Mouse (Mus musculus): ENCODE measurements around the gene BC016579. TPM values are rescaled to one million over a fixed set of nuclear protein-coding genes. Genes with fewer than 3 reads are reported as not detected.

The BC016579 gene
- polyA plus RNA-seq, 1 experiment, result 0.05 TPM

GRCm38 (mm10) chr16:45651497-45651896 is 2.4 kb downstream of the BC016579 start:
- WGBS, result 74% methylated on average over 2 of the region's 2 CpGs
- peaks cover 2% of the 10 kb centered on the region; the same call in 1 of the 2 replicates for H3K27me3 ChIP-seq (ENCODE audit: control insufficient read depth, insufficient read depth, low read length)
- H3K4me1 ChIP-seq (ENCODE audit: control insufficient read depth, insufficient read depth, insufficient read length), result peaks cover 7% of the 10 kb centered on the region; the same call in 1 of the 2 replicates
- no peak for DNase-seq (ENCODE audit: low read depth in 1 of 2, low spot score in 2 of 2)
- H3K27ac ChIP-seq (ENCODE audit: insufficient read depth, low read length), result no peak overlapping the region
- no peaks in the 10 kb centered on the region for H3K36me3 ChIP-seq (ENCODE audit: control insufficient read depth, insufficient read depth, low read length)
- H3K4me3 ChIP-seq (ENCODE audit: extremely low read depth, insufficient read depth, insufficient read length), result no peak overlapping the region
- TF ChIP-seq CTCF (IDR thresholded peaks at IDR 0.05; ENCODE audit: extremely low read depth, insufficient read depth, insufficient read length, insufficient replicate concordance) (no peak), POLR2A (IDR thresholded peaks at IDR 0.05; ENCODE audit: low read depth, low read length) (no peak)

- Histone ChIP-seq H3K4me1 (ENCODE audit: control insufficient read depth, insufficient read depth, insufficient read length) (no peaks in the 10 kb centered on the region), H3K27me3 (ENCODE audit: control insufficient read depth, insufficient read depth, low read length) (no peaks in the 10 kb centered on the region), H3K4me3 (ENCODE audit: extremely low read depth, insufficient read depth, insufficient read length) (no peak overlapping the region), H3K27ac (ENCODE audit: insufficient read depth, low read length) (no peak overlapping the region), H3K36me3 (ENCODE audit: control insufficient read depth, insufficient read depth, low read length) (no peaks in the 10 kb centered on the region)
- WGBS, result 55% methylated on average over 6 of the region's 6 CpGs
- TF ChIP-seq POLR2A (IDR thresholded peaks at IDR 0.05; ENCODE audit: low read depth, low read length) (no peak), CTCF (IDR thresholded peaks at IDR 0.05; ENCODE audit: extremely low read depth, insufficient read depth, insufficient read length, insufficient replicate concordance) (no peak)
- DNase-seq (ENCODE audit: low read depth in 1 of 2, low spot score in 2 of 2), result no peak
Measured at GRCm38 (mm10) chr16:45644380-45644779, 9.5 kb downstream of the BC016579 start.

- no peak for DNase-seq (ENCODE audit: low read depth in 1 of 2, low spot score in 2 of 2)
- TF ChIP-seq POLR2A (IDR thresholded peaks at IDR 0.05; ENCODE audit: low read depth, low read length) (no peak), CTCF (IDR thresholded peaks at IDR 0.05; ENCODE audit: extremely low read depth, insufficient read depth, insufficient read length, insufficient replicate concordance) (no peak)
- H3K36me3 ChIP-seq (ENCODE audit: control insufficient read depth, insufficient read depth, low read length), result no peaks in the 10 kb centered on the region
- no peaks in the 10 kb centered on the region for H3K27me3 ChIP-seq (ENCODE audit: control insufficient read depth, insufficient read depth, low read length)
- WGBS, result 93% methylated on average over 3 of the region's 3 CpGs
- no peak overlapping the region for H3K27ac ChIP-seq (ENCODE audit: insufficient read depth, low read length)
- H3K4me1 ChIP-seq (ENCODE audit: control insufficient read depth, insufficient read depth, insufficient read length), result no peaks in the 10 kb centered on the region
- no peak overlapping the region for H3K4me3 ChIP-seq (ENCODE audit: extremely low read depth, insufficient read depth, insufficient read length)
Measured at GRCm38 (mm10) chr16:45643944-45644343, 9.9 kb downstream of the BC016579 start.

- TF ChIP-seq POLR2A (IDR thresholded peaks at IDR 0.05; ENCODE audit: low read depth, low read length) (no peak), CTCF (IDR thresholded peaks at IDR 0.05; ENCODE audit: extremely low read depth, insufficient read depth, insufficient read length, insufficient replicate concordance) (no peak)
- Histone ChIP-seq H3K27ac (ENCODE audit: insufficient read depth, low read length) (no peak overlapping the region), H3K36me3 (ENCODE audit: control insufficient read depth, insufficient read depth, low read length) (no peaks in the 10 kb centered on the region), H3K4me3 (ENCODE audit: extremely low read depth, insufficient read depth, insufficient read length) (no peak overlapping the region), H3K27me3 (ENCODE audit: control insufficient read depth, insufficient read depth, low read length) (no peaks in the 10 kb centered on the region), H3K4me1 (ENCODE audit: control insufficient read depth, insufficient read depth, insufficient read length) (no peaks in the 10 kb centered on the region)
- DNase-seq (ENCODE audit: low read depth in 1 of 2, low spot score in 2 of 2), result no peak
- WGBS, result 73% methylated on average over 3 of the region's 3 CpGs
Measured at GRCm38 (mm10) chr16:45641301-45641700, 12.6 kb downstream of the BC016579 start.

GRCm38 (mm10) chr16:45640070-45640762 is 13.7 kb downstream of the BC016579 start:
- H3K4me1 ChIP-seq (ENCODE audit: control insufficient read depth, insufficient read depth, insufficient read length), result no peaks in the 10 kb centered on the region
- no peaks in the 10 kb centered on the region for H3K27me3 ChIP-seq (ENCODE audit: control insufficient read depth, insufficient read depth, low read length)
- H3K36me3 ChIP-seq (ENCODE audit: control insufficient read depth, insufficient read depth, low read length), result no peaks in the 10 kb centered on the region

GRCm38 (mm10) chr16:45635826-45636225 is 18.0 kb downstream of the BC016579 start:
- no peak for TF ChIP-seq POLR2A (IDR thresholded peaks at IDR 0.05; ENCODE audit: low read depth, low read length)
- no peak for TF ChIP-seq CTCF (IDR thresholded peaks at IDR 0.05; ENCODE audit: extremely low read depth, insufficient read depth, insufficient read length, insufficient replicate concordance)
- H3K36me3 ChIP-seq (ENCODE audit: control insufficient read depth, insufficient read depth, low read length), result no peaks in the 10 kb centered on the region
- 89% methylated on average over 2 of the region's 2 CpGs for WGBS

More at GRCm38 (mm10) chr16:45640070-45640762, 13.7 kb downstream of the BC016579 start:
- 92% methylated on average over 10 of the region's 10 CpGs for WGBS
- no peak for TF ChIP-seq POLR2A (IDR thresholded peaks at IDR 0.05; ENCODE audit: low read depth, low read length)
- DNase-seq (ENCODE audit: low read depth in 1 of 2, low spot score in 2 of 2), result no peak
- Histone ChIP-seq H3K27ac (ENCODE audit: insufficient read depth, low read length) (no peak overlapping the region), H3K4me3 (ENCODE audit: extremely low read depth, insufficient read depth, insufficient read length) (no peak overlapping the region)

GRCm38 (mm10) chr16:45632420-45632819 is 21.4 kb downstream of the BC016579 start:
- Histone ChIP-seq H3K27me3 (ENCODE audit: control insufficient read depth, insufficient read depth, low read length) (no peaks in the 10 kb centered on the region), H3K4me3 (ENCODE audit: extremely low read depth, insufficient read depth, insufficient read length) (no peak overlapping the region), H3K36me3 (ENCODE audit: control insufficient read depth, insufficient read depth, low read length) (no peaks in the 10 kb centered on the region), H3K27ac (ENCODE audit: insufficient read depth, low read length) (no peak overlapping the region), H3K4me1 (ENCODE audit: control insufficient read depth, insufficient read depth, insufficient read length) (no peaks in the 10 kb centered on the region)
- no peak for DNase-seq (ENCODE audit: low read depth in 1 of 2, low spot score in 2 of 2)
- 92% methylated on average over 4 of the region's 4 CpGs for WGBS
- TF ChIP-seq POLR2A (IDR thresholded peaks at IDR 0.05; ENCODE audit: low read depth, low read length) (no peak), CTCF (IDR thresholded peaks at IDR 0.05; ENCODE audit: extremely low read depth, insufficient read depth, insufficient read length, insufficient replicate concordance) (no peak)

More at GRCm38 (mm10) chr16:45635826-45636225, 18.0 kb downstream of the BC016579 start:
- DNase-seq (ENCODE audit: low read depth in 1 of 2, low spot score in 2 of 2), result no peak
- no peaks in the 10 kb centered on the region for H3K4me1 ChIP-seq (ENCODE audit: control insufficient read depth, insufficient read depth, insufficient read length)
- no peak overlapping the region for H3K4me3 ChIP-seq (ENCODE audit: extremely low read depth, insufficient read depth, insufficient read length)
- H3K27me3 ChIP-seq (ENCODE audit: control insufficient read depth, insufficient read depth, low read length), result no peaks in the 10 kb centered on the region
- no peak overlapping the region for H3K27ac ChIP-seq (ENCODE audit: insufficient read depth, low read length)
